Mouse (Mus musculus) heart, postnatal 0 days (tissue): ENCODE data around the gene Tcam1.

Source experiments
- CTCF ChIP-seq: IDR thresholded peaks from 2 replicates; pipeline ENCODE4 v1.5.1; 2016; ENCODE audit warnings: antibody characterized with exemption, control low read depth, low read depth
- EP300 ChIP-seq: IDR thresholded peaks from 2 replicates; pipeline ENCODE4 v1.6.1; 2016; ENCODE audit warnings: antibody characterized with exemption, low read depth

DNA sequence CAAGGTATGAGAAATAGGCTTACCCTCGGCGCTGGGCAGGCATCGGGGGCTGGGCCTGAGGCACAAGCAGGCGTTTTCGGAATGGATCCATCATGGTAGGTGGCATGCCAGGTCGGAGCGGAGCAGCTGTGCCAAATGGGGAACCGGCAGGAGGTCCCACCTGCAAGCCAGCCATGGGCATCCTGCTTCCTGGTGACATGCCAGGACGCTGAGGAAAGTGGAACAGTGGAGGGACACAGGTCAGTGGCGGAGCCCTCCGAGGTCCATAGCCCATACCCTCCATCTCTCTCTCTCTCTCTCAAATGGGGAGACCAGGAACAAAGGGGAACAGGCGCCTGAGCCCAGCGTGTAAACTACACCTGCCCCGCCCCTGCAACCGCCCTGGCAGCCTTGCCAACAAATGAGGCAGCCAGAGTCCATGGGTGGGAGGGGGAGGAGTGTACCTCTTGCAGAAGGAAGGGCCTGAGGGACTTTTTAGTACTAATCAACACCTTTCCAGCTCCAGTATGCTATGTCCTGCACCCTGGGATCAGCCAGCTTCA, 9.1 kb upstream of the Tcam1 start:
- no peak for TF ChIP-seq EP300
- TF ChIP-seq CTCF = no peak
